Mouse (Mus musculus) ES-Bruce4 (cell line): ENCODE measurements around the gene Defb28.

Source experiments
- CTCF ChIP-seq: IDR thresholded peaks from one replicate; pipeline ENCODE4 v1.8.1; 2011; ENCODE audit warnings: low read depth, low read length
- POLR2A ChIP-seq: IDR thresholded peaks from one replicate; pipeline ENCODE4 v1.8.1; 2011; ENCODE audit warnings: low read length; ENCODE audit not compliant: insufficient read depth

DNA sequence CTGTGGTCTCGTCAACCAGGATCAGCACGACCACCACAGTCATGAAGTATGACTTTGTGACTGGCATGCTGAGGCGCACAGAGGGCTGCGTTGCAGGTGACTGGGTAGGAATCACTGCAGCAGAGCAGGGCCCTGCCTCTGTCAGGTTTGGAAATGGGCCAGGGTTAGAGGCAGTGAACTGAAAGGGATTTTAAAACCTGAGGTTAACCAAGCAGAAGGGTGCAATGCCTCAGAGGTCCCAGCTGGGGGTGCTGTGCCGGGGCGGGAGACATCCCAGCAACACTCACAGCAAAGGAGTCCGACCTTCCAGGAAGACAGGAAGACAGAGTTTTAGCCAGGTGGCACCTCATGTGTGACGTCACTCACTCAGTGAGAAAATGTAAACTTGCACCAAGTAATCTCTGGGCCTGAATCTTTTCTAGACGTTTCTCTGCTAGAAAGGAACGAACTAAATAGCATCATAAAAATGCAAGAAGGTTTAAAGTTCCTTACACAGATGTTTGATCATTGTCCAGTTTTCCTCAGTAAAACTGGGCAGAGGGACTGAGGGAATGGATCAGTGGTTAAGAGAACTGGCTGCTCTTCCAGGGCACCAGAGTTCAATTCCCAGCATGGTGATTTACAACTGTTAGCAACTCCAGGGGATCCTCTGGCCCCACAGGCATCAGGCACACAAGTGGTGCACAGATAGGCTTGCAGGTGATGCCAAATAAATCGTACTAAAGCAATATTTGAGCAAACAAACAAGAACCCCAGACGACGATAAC, 22.1 kb downstream of the Defb28 start, which contains the start of gene Defb29:
- TF ChIP-seq CTCF, result peak; percentile 67
- TF ChIP-seq POLR2A, result no peak
